Mouse (Mus musculus): ENCODE measurements around the gene Ak8. TPM values are rescaled to one million over a fixed set of nuclear protein-coding genes. Genes with fewer than 3 reads are reported as not detected.

Gene Ak8
- polyA plus RNA-seq, 1 experiment from 2014 or later: 0.97 TPM

- DNase-seq (ENCODE audit: low spot score) (no peak), ATAC-seq (replicated peaks; ENCODE audit: insufficient number of reproducible peaks, low FRiP score, low TSS enrichment, low read depth) (no peak)
- Histone ChIP-seq H3K9ac (replicated peaks; ENCODE audit: low read length) (no peak overlapping the region), H3K9me3 (replicated peaks; ENCODE audit: control insufficient read depth, low read length) (no peaks in the 10 kb centered on the region), H3K4me1 (ENCODE audit: control insufficient read depth, insufficient read depth, low read length) (no peaks in the 10 kb centered on the region), H3K36me3 (replicated peaks; ENCODE audit: control insufficient read depth, insufficient read depth, low read depth, low read length) (no peaks in the 10 kb centered on the region), H3K27ac (replicated peaks; ENCODE audit: low read depth, low read length) (no peak overlapping the region), H3K4me2 (ENCODE audit: low read depth, low read length) (no peak overlapping the region), H3K4me3 (ENCODE audit: low read depth, low read length) (no peak overlapping the region), H3K27me3 (ENCODE audit: control insufficient read depth, insufficient read depth, low read length) (no peaks in the 10 kb centered on the region)
- WGBS: 90% methylated on average over 4 of the region's 4 CpGs
Measured at GRCm38 (mm10) chr2:28781310-28781709, 81.3 kb downstream of the Ak8 start.

DNA sequence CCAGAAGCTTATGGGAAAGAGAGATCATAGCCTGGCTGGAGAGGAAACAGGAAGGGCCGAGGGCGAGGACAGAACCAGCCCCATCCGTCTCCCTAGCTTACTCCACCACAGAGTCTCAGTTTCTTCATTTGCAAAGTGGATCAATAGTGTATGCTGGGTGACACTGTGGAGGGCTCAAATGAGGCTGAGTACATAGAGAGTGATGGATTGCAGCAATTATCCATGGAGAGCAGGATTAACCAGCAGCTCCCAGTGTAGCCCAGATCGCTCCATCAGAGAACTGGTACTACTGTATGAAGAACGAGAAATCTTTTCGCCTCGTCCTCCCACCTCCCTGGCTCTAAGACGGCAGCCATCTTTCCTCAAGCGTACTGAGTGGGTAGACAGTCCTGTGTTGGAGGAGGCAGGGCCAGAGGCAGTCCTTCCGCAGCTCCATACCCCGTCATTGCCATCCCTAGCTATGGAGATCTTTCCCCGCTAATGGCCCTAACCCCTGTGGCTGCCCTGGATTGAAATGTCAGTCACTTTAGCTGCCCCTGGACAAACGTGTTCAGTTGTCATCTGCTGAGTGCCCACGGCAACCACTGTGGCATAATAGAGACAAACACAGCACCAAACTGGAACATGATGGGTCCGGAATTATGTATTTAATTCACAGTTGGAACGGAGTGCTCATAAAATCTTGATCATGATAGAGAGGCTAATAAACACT, 86.5 kb downstream of the Ak8 start:
- no peaks in the 10 kb centered on the region for H3K27me3 ChIP-seq (ENCODE audit: control insufficient read depth, insufficient read depth, low read length)
- ATAC-seq (replicated peaks; ENCODE audit: insufficient number of reproducible peaks, low FRiP score, low TSS enrichment, low read depth) (no peak), DNase-seq (ENCODE audit: low spot score) (no peak)
- WGBS: 81% methylated on average over 16 of the region's 16 CpGs
- no peaks in the 10 kb centered on the region for H3K4me1 ChIP-seq (ENCODE audit: control insufficient read depth, insufficient read depth, low read length)
- H3K4me2 ChIP-seq (ENCODE audit: low read depth, low read length): no peak overlapping the region
- no peak overlapping the region for H3K27ac ChIP-seq (replicated peaks; ENCODE audit: low read depth, low read length)
- H3K9me3 ChIP-seq (replicated peaks; ENCODE audit: control insufficient read depth, low read length): no peaks in the 10 kb centered on the region
- H3K36me3 ChIP-seq (replicated peaks; ENCODE audit: control insufficient read depth, insufficient read depth, low read depth, low read length): no peaks in the 10 kb centered on the region
- no peak overlapping the region for H3K4me3 ChIP-seq (ENCODE audit: low read depth, low read length)
- H3K9ac ChIP-seq (replicated peaks; ENCODE audit: low read length): no peak overlapping the region

GRCm38 (mm10) chr2:28787067-28787619, 87.2 kb downstream of the Ak8 start:
- Histone ChIP-seq H3K36me3 (replicated peaks; ENCODE audit: control insufficient read depth, insufficient read depth, low read depth, low read length) (no peaks in the 10 kb centered on the region), H3K4me3 (ENCODE audit: low read depth, low read length) (no peak overlapping the region), H3K4me1 (ENCODE audit: control insufficient read depth, insufficient read depth, low read length) (no peaks in the 10 kb centered on the region), H3K27ac (replicated peaks; ENCODE audit: low read depth, low read length) (no peak overlapping the region), H3K9me3 (replicated peaks; ENCODE audit: control insufficient read depth, low read length) (no peaks in the 10 kb centered on the region), H3K9ac (replicated peaks; ENCODE audit: low read length) (no peak overlapping the region), H3K27me3 (ENCODE audit: control insufficient read depth, insufficient read depth, low read length) (no peaks in the 10 kb centered on the region), H3K4me2 (ENCODE audit: low read depth, low read length) (no peak overlapping the region)
- 79% methylated on average over 6 of the region's 6 CpGs for WGBS
- DNase-seq (ENCODE audit: low spot score) (no peak), ATAC-seq (replicated peaks; ENCODE audit: insufficient number of reproducible peaks, low FRiP score, low TSS enrichment, low read depth) (no peak)

GRCm38 (mm10) chr2:28792931-28793610, 93.1 kb downstream of the Ak8 start:
- H3K36me3 ChIP-seq (replicated peaks; ENCODE audit: control insufficient read depth, insufficient read depth, low read depth, low read length): no peaks in the 10 kb centered on the region
- ATAC-seq (replicated peaks; ENCODE audit: insufficient number of reproducible peaks, low FRiP score, low TSS enrichment, low read depth): peak; percentile 69; the same call in 1 of the 2 replicates

GRCm38 (mm10) chr2:28794623-28795022, 94.7 kb downstream of the Ak8 start:
- no peak overlapping the region for H3K4me2 ChIP-seq (ENCODE audit: low read depth, low read length)
- no peak overlapping the region for H3K4me3 ChIP-seq (ENCODE audit: low read depth, low read length)
- H3K27me3 ChIP-seq (ENCODE audit: control insufficient read depth, insufficient read depth, low read length): no peaks in the 10 kb centered on the region
- H3K36me3 ChIP-seq (replicated peaks; ENCODE audit: control insufficient read depth, insufficient read depth, low read depth, low read length): no peaks in the 10 kb centered on the region
- H3K9ac ChIP-seq (replicated peaks; ENCODE audit: low read length): no peak overlapping the region
- 74% methylated on average over 5 of the region's 5 CpGs for WGBS
- no peaks in the 10 kb centered on the region for H3K9me3 ChIP-seq (replicated peaks; ENCODE audit: control insufficient read depth, low read length)
- H3K27ac ChIP-seq (replicated peaks; ENCODE audit: low read depth, low read length): no peak overlapping the region
- DNase-seq (ENCODE audit: low spot score): no peak
- H3K4me1 ChIP-seq (ENCODE audit: control insufficient read depth, insufficient read depth, low read length): no peaks in the 10 kb centered on the region; the same call in 1 of the 2 replicates
- no peak for ATAC-seq (replicated peaks; ENCODE audit: insufficient number of reproducible peaks, low FRiP score, low TSS enrichment, low read depth)

More at GRCm38 (mm10) chr2:28792931-28793610, 93.1 kb downstream of the Ak8 start:
- H3K27ac ChIP-seq (replicated peaks; ENCODE audit: low read depth, low read length): no peak overlapping the region
- no peak overlapping the region for H3K9ac ChIP-seq (replicated peaks; ENCODE audit: low read length)
- H3K4me3 ChIP-seq (ENCODE audit: low read depth, low read length): no peak overlapping the region
- 26% methylated on average over 5 of the region's 6 CpGs for WGBS
- H3K4me2 ChIP-seq (ENCODE audit: low read depth, low read length): no peak overlapping the region
- DNase-seq (ENCODE audit: low spot score): peak; percentile 90
- H3K4me1 ChIP-seq (ENCODE audit: control insufficient read depth, insufficient read depth, low read length): no peaks in the 10 kb centered on the region; the same call in 1 of the 2 replicates
- H3K27me3 ChIP-seq (ENCODE audit: control insufficient read depth, insufficient read depth, low read length): no peaks in the 10 kb centered on the region
- no peaks in the 10 kb centered on the region for H3K9me3 ChIP-seq (replicated peaks; ENCODE audit: control insufficient read depth, low read length)

GRCm38 (mm10) chr2:28796298-28796697, 96.3 kb downstream of the Ak8 start:
- H3K27me3 ChIP-seq (ENCODE audit: control insufficient read depth, insufficient read depth, low read length): no peaks in the 10 kb centered on the region
- DNase-seq (ENCODE audit: low spot score) (no peak), ATAC-seq (replicated peaks; ENCODE audit: insufficient number of reproducible peaks, low FRiP score, low TSS enrichment, low read depth) (no peak)
- no peak overlapping the region for H3K9ac ChIP-seq (replicated peaks; ENCODE audit: low read length)
- no peaks in the 10 kb centered on the region for H3K36me3 ChIP-seq (replicated peaks; ENCODE audit: control insufficient read depth, insufficient read depth, low read depth, low read length)
- H3K9me3 ChIP-seq (replicated peaks; ENCODE audit: control insufficient read depth, low read length): no peaks in the 10 kb centered on the region
- no peak overlapping the region for H3K4me3 ChIP-seq (ENCODE audit: low read depth, low read length)
- no peak overlapping the region for H3K27ac ChIP-seq (replicated peaks; ENCODE audit: low read depth, low read length)
- 75% methylated on average over 8 of the region's 8 CpGs for WGBS
- H3K4me2 ChIP-seq (ENCODE audit: low read depth, low read length): no peak overlapping the region
- H3K4me1 ChIP-seq (ENCODE audit: control insufficient read depth, insufficient read depth, low read length): no peaks in the 10 kb centered on the region; the same call in 1 of the 2 replicates

- no peak for DNase-seq (ENCODE audit: low spot score)
- Histone ChIP-seq H3K27ac (replicated peaks; ENCODE audit: low read depth, low read length) (no peak overlapping the region), H3K9ac (replicated peaks; ENCODE audit: low read length) (no peak overlapping the region), H3K4me1 (ENCODE audit: control insufficient read depth, insufficient read depth, low read length) (no peaks in the 10 kb centered on the region; the same call in 1 of the 2 replicates), H3K36me3 (replicated peaks; ENCODE audit: control insufficient read depth, insufficient read depth, low read depth, low read length) (no peaks in the 10 kb centered on the region), H3K4me2 (ENCODE audit: low read depth, low read length) (no peak overlapping the region), H3K27me3 (ENCODE audit: control insufficient read depth, insufficient read depth, low read length) (no peaks in the 10 kb centered on the region), H3K4me3 (ENCODE audit: low read depth, low read length) (no peak overlapping the region), H3K9me3 (replicated peaks; ENCODE audit: control insufficient read depth, low read length) (no peaks in the 10 kb centered on the region)
- no peak for ATAC-seq (replicated peaks; ENCODE audit: insufficient number of reproducible peaks, low FRiP score, low TSS enrichment, low read depth)
- whole genome bisulfite sequencing: 39% methylated on average over 18 of the region's 18 CpGs
Measured at GRCm38 (mm10) chr2:28797490-28798106, 97.6 kb downstream of the Ak8 start.
